Mouse (Mus musculus): ENCODE data around the gene Slc5a11.

Gene Slc5a11

GRCm38 (mm10) chr7:123283826-123284225 is 69.2 kb downstream of the Slc5a11 start:
- peak in 1 of 2 experiments; percentile 33 for DNase-seq (ENCODE audit: low spot score in 2 of 2)

DNA sequence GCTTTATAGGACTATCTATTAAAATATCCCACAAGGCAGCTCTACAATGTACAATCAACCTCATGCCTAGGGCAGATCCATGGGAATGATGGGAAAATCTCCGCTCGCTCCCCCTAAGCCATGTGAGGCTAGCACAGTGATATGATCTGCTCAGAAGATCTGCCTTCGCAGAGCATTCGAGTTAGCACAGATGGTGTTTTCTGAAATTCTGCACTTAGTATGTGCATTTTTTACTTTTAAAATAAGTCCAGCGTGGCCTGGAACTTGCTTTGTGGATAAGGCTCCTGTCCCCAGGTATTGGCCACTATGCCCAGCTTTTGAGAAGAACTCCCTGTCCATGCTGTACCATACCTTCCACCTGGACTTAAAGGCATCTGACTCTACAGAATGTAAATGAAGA is 71.3 kb downstream of the Slc5a11 start:
- peak in 1 of 2 experiments; percentile 41 for DNase-seq (ENCODE audit: low spot score in 2 of 2)

GRCm38 (mm10) chr7:123287903-123288302 is 73.3 kb downstream of the Slc5a11 start:
- DNase-seq (ENCODE audit: low spot score in 2 of 2) = no peak

GRCm38 (mm10) chr7:123289176-123289575 is 74.6 kb downstream of the Slc5a11 start:
- DNase-seq (ENCODE audit: low spot score in 2 of 2) = no peak

GRCm38 (mm10) chr7:123291942-123292341 is 77.4 kb downstream of the Slc5a11 start:
- DNase-seq (ENCODE audit: low spot score in 2 of 2) = no peak

DNA sequence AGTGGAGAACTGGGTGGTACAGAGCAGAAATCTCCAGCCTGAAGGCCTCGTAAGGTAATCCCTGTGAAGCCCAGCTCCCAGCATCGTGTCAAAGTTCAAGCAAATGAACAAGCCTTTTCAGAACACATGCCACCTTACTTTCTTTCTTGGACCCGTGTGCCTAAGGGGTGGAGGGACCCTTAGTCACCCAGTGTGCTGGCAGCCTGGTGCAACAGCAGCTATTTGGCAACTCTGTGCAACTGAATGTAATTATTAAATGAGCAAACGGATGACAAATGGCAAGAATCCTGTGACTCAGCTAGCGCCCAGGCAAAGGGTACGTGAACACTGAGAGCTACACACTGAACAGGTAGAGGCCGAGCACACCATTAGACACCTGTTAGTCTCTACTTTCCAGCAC is 79.3 kb downstream of the Slc5a11 start:
- DNase-seq (ENCODE audit: low spot score in 2 of 2) = no peak

GRCm38 (mm10) chr7:123295423-123295822 is 80.8 kb downstream of the Slc5a11 start:
- no peak for DNase-seq (ENCODE audit: low spot score in 2 of 2)

DNA sequence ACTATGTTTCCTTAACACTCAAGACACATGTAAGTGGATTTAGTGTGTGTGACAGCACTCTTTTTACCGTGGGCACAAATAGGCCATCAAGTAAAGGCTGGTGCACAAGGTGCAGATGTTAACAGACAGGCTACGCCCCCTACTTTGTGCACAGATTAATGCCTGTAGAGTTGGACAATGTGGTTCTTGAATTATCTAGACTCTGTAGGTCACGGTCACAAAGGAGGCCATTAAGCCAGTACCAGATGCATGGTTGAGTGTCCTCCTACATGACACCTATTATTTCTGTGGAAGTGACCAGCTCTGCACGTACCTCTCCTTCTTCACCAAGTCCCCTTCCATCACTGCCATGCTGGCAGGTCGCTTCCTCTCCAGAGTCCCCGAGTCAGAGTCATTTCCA is 81.5 kb downstream of the Slc5a11 start:
- no peak for DNase-seq (ENCODE audit: low spot score in 2 of 2)

- DNase-seq (ENCODE audit: low spot score in 2 of 2) = peak in 1 of 2 experiments; percentile 33
Measured at GRCm38 (mm10) chr7:123298225-123298624, 83.6 kb downstream of the Slc5a11 start.

- no peak for DNase-seq (ENCODE audit: low spot score in 2 of 2)
Measured at GRCm38 (mm10) chr7:123300258-123300657, 85.7 kb downstream of the Slc5a11 start.

GRCm38 (mm10) chr7:123305397-123305796 is 90.8 kb downstream of the Slc5a11 start:
- no peak for DNase-seq (ENCODE audit: low spot score in 2 of 2)

GRCm38 (mm10) chr7:123307236-123307635 is 92.7 kb downstream of the Slc5a11 start:
- no peak for DNase-seq (ENCODE audit: low spot score in 2 of 2)

- DNase-seq (ENCODE audit: low spot score in 2 of 2) = no peak
Measured at GRCm38 (mm10) chr7:123307887-123308558, 93.4 kb downstream of the Slc5a11 start.

GRCm38 (mm10) chr7:123311836-123312235 is 97.3 kb downstream of the Slc5a11 start:
- peak in 1 of 2 experiments; percentile 21 for DNase-seq (ENCODE audit: low spot score in 2 of 2)

- DNase-seq (ENCODE audit: low spot score in 2 of 2) = no peak
Measured at GRCm38 (mm10) chr7:123312738-123313137, 98.2 kb downstream of the Slc5a11 start.

DNA sequence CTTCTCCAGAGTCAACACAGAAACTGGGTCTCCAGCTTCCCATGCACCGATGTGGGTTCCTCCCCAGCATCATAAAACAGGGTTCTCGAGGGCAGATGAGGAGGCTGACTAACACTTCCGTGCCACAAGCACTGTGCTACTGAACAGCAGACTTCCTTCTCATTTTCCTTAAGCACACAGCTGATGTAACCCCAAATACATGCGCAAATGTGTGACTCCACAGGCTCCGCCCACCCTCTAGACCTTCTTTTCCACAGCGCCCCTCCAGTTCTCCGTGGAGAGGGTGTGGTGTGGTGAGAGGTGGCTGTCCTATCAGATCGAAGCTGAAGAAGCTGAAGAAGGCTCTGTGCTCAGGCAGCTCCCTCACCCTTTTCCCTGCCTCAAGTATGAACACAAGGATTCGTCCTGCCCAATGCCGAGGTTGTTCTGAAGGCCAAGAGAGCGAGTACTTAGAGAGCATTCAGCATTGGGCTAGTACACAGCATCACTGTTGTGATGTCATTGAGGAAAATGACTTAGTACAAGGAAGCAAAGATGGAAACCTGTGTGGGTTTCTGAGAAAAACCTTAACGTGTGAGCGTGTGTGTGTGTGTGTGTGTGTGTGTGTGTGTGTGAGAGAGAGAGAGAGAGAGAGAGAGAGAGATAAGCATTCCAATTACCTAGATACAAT is 108.0 kb downstream of the Slc5a11 start:
- DNase-seq (ENCODE audit: low spot score in 2 of 2) = no peak

Data from frontal cortex, postnatal 36 days (tissue).